Mouse (Mus musculus): ENCODE data around the gene Ggt6.
"Not testable (repeated sequence)": the region's sequence is repeated elsewhere in the genome, so short reads cannot be mapped to it uniquely, and the experiment has no call there.

Ggt6 gene

DNA sequence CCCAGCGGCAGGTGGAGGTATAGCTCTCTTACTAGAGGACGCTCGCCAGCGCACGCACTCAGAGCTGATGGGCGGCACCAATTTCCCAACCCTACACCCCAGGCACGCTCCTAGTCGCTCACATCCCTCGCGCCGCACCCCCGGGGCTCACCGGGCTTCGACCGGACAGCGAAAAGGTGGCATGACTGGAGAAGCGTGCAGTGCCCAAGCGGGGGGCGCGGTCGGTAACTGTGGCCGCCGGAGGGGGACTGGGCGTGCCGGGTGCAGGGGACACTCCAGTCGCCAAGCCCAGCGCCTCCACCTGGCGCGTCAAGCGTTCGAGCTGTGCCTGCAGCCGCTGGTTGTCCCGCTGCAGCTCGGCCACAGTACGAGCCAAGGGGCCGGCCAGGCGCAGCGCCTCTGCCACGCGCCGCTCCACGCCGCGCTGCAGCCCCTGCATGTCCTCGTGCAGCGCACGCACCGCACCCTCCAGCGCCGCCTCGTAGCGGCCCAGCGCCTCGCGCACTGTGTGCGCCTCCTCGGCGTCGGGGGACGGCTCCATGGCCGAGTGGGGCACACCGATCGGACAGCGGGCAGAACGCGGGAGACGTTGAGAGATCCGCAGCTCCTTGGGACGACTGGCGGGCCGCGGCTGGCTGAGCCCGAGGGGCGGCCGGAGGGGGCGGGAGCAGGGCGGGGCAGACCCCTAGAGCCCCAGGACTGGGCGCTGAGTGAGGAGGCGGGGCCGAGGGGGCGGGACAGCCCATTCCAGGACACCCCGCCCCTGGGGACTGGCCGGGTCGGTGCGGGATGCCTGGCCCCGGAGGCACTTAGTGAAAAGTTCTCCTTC lies 24.0 kb upstream of the Ggt6 start, which contains the start of gene Smtnl2:
TSS of gene Smtnl2 (minus strand) at position 621 of the 829 bp plus-strand sequence.
- DNase-seq (ENCODE audit: low spot score): peak; percentile 92

DNA sequence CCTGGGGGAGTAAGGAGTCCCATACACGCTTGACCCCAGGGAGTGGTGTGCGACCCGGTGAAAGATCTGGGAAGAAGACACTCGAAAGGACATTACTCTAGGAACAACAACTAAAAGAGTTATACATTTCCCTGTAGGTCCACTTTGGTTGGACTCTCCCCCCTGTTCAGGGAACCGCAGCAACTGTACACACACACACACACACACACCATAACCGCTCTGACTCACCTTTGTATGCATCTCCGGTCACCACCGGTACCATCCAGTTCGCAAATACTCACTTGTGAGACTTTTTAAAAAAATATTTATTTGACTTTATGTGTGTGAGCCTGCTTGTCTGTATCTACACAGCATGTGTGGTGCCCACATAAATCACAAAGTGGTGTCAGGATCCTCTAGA lies 23.4 kb upstream of the Ggt6 start:
- no peak for DNase-seq (ENCODE audit: low spot score)

DNA sequence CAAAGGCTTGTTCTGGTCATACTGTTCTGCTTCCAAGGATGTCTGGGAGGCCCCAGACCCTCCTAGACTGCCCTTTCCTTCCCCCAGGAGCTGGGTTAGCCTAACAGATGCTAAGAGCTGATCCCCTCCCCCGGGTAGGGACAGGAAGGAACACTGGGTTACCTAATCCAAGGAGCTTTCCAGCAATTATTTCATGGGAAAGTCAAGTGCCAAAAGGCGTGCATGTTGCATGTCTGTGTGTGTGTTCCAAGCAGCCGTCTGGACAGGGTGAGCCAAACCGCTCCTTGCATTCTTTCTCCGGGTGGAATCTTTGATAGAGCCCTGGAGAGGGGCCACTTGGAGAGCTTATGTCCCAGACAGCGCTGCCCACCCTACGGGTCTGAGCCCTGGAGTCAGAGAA lies 22.3 kb upstream of the Ggt6 start:
- DNase-seq (ENCODE audit: low spot score): no peak

- DNase-seq (ENCODE audit: low spot score): no peak
Observed at GRCm38 (mm10) chr11:72413601-72414190, 21.6 kb upstream of the Ggt6 start.

DNA sequence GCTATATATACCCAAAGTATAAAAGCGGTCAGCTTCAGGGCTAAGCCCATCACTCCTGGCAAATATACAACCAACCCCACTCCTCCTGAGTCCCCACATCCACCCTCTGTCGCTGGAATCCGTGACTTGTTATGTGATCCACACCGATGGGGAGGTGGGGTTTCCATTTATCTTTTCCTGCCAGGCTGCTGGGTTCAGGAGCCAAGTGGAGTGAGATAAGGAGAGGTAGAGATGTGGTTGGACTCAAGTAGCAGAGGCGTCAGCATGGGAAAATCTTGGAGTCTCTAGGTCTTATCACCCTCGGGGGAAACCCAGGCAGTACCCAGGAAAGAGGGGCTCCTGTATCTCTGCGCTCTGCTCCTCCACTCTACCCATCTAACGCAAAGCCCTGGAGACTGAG lies 20.2 kb upstream of the Ggt6 start:
- DNase-seq (ENCODE audit: low spot score): no peak

- DNase-seq (ENCODE audit: low spot score): no peak
Observed at GRCm38 (mm10) chr11:72416666-72417065, 18.7 kb upstream of the Ggt6 start.

GRCm38 (mm10) chr11:72417376-72417775 lies 17.9 kb upstream of the Ggt6 start:
- no peak for DNase-seq (ENCODE audit: low spot score)

- DNase-seq (ENCODE audit: low spot score): no peak
Observed at GRCm38 (mm10) chr11:72418227-72418626, 17.1 kb upstream of the Ggt6 start.

- no peak for DNase-seq (ENCODE audit: low spot score)
Observed at GRCm38 (mm10) chr11:72419006-72419405, 16.3 kb upstream of the Ggt6 start.

DNA sequence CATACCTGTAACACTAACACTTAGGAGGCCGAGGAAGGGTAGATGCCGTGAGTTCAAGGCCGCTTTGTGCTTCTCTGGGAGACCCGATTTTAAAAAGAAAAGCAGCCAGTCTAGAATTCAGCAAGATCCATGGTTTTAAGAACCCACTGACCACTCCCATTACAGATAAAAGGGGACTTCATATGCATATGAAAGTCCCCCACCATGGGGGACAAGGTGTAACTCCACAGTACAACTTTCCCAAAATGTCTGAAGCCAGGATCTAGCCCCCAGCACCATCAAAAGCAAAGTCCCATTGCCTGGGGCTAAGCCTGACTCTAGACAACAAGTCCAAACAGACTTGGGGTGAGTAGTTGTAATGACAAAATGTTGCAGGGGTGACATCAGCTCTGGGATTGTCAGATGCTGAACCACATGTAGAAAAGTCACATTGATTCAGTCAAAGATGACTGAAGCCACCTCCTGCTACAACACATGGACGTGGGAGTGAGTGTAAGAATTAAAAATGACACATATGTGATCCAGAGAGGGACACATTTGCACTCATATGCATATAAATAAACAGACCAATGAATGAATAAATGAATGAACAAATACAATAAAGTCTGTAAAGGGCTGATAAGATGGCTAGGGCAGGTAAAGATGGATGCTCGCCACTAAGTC lies 14.7 kb upstream of the Ggt6 start:
- DNase-seq (ENCODE audit: low spot score): no peak

GRCm38 (mm10) chr11:72421518-72422278 lies 13.6 kb upstream of the Ggt6 start:
- DNase-seq (ENCODE audit: low spot score): no peak

DNA sequence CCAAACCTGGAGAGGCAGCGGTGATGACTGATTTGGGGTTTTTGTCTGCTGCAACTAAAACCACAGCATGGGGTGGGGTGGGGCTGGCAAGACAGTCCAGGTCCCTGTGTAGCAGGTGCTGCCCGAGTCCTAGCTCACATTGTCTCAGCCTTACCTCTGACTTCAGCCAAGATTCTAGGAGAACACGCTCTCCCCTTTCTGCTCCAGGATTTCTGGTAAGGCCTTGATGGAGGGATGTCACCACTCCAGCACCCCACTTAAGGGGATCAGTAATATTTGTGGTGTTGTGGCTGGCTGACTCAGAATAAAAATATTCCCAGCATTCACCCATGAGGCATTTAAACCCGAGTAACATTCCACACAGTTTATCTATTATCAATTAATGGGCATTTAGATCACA lies 11.6 kb upstream of the Ggt6 start:
- DNase-seq (ENCODE audit: low spot score): no peak

GRCm38 (mm10) chr11:72425201-72425600 lies 10.1 kb upstream of the Ggt6 start:
- DNase-seq (ENCODE audit: low spot score): no peak

- DNase-seq (ENCODE audit: low spot score): no peak
Observed at GRCm38 (mm10) chr11:72426884-72427283, 8.4 kb upstream of the Ggt6 start.

DNA sequence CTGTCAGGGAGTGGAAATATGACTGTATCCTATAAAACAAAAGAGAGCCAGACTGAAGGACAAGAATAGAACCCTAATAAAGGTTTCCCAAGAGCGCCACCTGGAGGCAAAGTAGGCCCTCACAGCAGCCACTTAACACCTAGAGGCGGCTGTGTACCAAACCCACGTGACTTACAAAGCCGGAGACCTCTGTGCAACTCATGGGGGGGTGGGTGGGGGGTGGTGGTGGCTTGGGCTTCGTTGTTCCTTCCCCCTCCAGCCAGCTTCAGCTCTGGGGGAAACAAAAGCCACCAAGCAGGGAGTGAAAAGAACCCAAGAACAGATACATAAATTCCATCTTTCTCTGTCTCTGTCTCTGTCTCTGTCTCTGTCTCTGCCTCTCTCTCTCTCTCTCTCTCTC lies 6.6 kb upstream of the Ggt6 start:
- DNase-seq (ENCODE audit: low spot score): peak; percentile 80

DNA sequence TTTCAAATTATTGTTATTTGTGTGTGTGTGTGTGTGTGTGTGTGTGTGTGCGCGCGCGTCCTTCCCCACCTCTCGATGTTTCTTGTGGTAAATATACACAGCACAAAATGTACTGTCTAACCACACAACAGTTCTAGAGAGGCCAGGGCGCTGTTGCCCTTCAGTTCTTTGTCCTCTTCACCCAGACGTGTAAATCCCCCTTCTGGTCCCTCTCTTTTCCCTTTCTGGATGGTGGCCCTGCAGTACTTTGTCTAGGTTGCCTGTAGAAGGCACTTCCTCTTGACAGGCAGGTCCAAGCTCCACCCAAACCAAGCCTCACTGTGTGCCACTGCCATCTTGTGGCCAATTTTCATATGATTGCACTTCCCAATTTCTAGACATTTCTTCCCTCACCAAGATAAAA lies 6.0 kb upstream of the Ggt6 start:
- peak; percentile 63 for DNase-seq (ENCODE audit: low spot score)

GRCm38 (mm10) chr11:72430311-72431068 lies 4.8 kb upstream of the Ggt6 start:
- DNase-seq (ENCODE audit: low spot score): not testable (repeated sequence)

GRCm38 (mm10) chr11:72435694-72436045 lies 344 bp downstream of the Ggt6 start:
- peak; percentile 47 for DNase-seq (ENCODE audit: low spot score)

GRCm38 (mm10) chr11:72436271-72436670 lies 945 bp downstream of the Ggt6 start:
- peak; percentile 62 for DNase-seq (ENCODE audit: low spot score)

GRCm38 (mm10) chr11:72436756-72437650 lies 1.7 kb downstream of the Ggt6 start:
- no peak for DNase-seq (ENCODE audit: low spot score)

- no peak for DNase-seq (ENCODE audit: low spot score)
Observed at GRCm38 (mm10) chr11:72438411-72438810, 3.1 kb downstream of the Ggt6 start.
